ENCODE assay signal across 8 mouse cellular contexts in genomic region chr2:153649298-153650013, GRCm38 (mm10). TPM values are rescaled to one million over a fixed set of nuclear protein-coding genes. Genes with fewer than 3 reads are reported as not detected.
DNase-seq lines count a peak whose midpoint lies in the region; ATAC-seq and TF ChIP-seq lines count a peak whose summit lies in the region.

Dnmt3b (plus strand) TSS chr2:153649450.

- no peak for TF ChIP-seq EP300 in stomach, postnatal 0 days (optimal IDR thresholded peaks at IDR 0.05)

- H3K4me2 ChIP-seq in embryonic facial prominence, embryonic 15.5 days (replicated peaks), result peak within 1 kb of the TSS; percentile 95
- H3K4me2 ChIP-seq in heart, embryonic 13.5 days, result peak within 1 kb of the TSS; percentile 94
- H3K4me2 ChIP-seq in kidney, embryonic 15.5 days, result peak within 1 kb of the TSS; percentile 96
- H3K4me2 ChIP-seq in liver, embryonic 16.5 days (ENCODE audit: low read depth, low read length), result peak within 1 kb of the TSS; percentile 90
- H3K4me2 ChIP-seq in stomach, postnatal 0 days (replicated peaks; ENCODE audit: low read depth), result peak within 1 kb of the TSS; percentile 98

- peak; percentile 38; the same call in 1 of the 2 replicates for TF ChIP-seq POLR2A in bone marrow, adult 2 months (IDR thresholded peaks at IDR 0.05; ENCODE audit: borderline replicate concordance, control insufficient read depth, low read depth, low read length)

- peak; percentile 38 to 50 for DNase-seq in CD8-positive naive resting alpha-beta T cell, adult 2 months (ENCODE audit: low read depth in 2 of 2, low spot score in 2 of 2)
- DNase-seq in neural tube, embryonic 10.5 days (ENCODE audit: extremely low spot score, low spot score), result peak; percentile 83
- DNase-seq in stomach, postnatal 0 days (ENCODE audit: low spot score), result peak; percentile 68

- H3K9me3 ChIP-seq in embryonic facial prominence, embryonic 15.5 days (replicated peaks), result no peaks in the 10 kb centered on the region
- H3K9me3 ChIP-seq in heart, embryonic 13.5 days, result no peaks in the 10 kb centered on the region
- H3K9me3 ChIP-seq in kidney, embryonic 15.5 days (replicated peaks), result no peaks in the 10 kb centered on the region
- no peaks in the 10 kb centered on the region for H3K9me3 ChIP-seq in liver, embryonic 16.5 days (replicated peaks; ENCODE audit: control insufficient read depth, low read length)
- no peaks in the 10 kb centered on the region for H3K9me3 ChIP-seq in stomach, postnatal 0 days (ENCODE audit: control insufficient read depth, low read length)

- no peak for TF ChIP-seq CTCF in bone marrow, adult 2 months (IDR thresholded peaks at IDR 0.05; ENCODE audit: control insufficient read depth, insufficient read depth, low read length)
- TF ChIP-seq CTCF in stomach, postnatal 0 days (IDR thresholded peaks at IDR 0.05; ENCODE audit: low read depth), result peak; percentile 19; the same call in 1 of the 2 replicates

- peaks cover 3% of the 10 kb centered on the region for H3K4me1 ChIP-seq in bone marrow, adult 2 months (ENCODE audit: control insufficient read depth, insufficient read depth, low read length)
- peaks cover 19% of the 10 kb centered on the region for H3K4me1 ChIP-seq in embryonic facial prominence, embryonic 15.5 days
- peaks cover 20% of the 10 kb centered on the region for H3K4me1 ChIP-seq in heart, embryonic 13.5 days
- peaks cover 22% of the 10 kb centered on the region for H3K4me1 ChIP-seq in kidney, embryonic 15.5 days
- peaks cover 4% of the 10 kb centered on the region for H3K4me1 ChIP-seq in liver, embryonic 16.5 days (ENCODE audit: control insufficient read depth, low read depth, low read length)
- no peaks in the 10 kb centered on the region; the same call in 1 of the 2 replicates for H3K4me1 ChIP-seq in stomach, postnatal 0 days (replicated peaks; ENCODE audit: control insufficient read depth, insufficient read depth)

- H3K36me3 ChIP-seq in embryonic facial prominence, embryonic 15.5 days, result no peaks in the 10 kb centered on the region
- no peaks in the 10 kb centered on the region for H3K36me3 ChIP-seq in heart, embryonic 13.5 days
- no peaks in the 10 kb centered on the region for H3K36me3 ChIP-seq in kidney, embryonic 15.5 days
- H3K36me3 ChIP-seq in liver, embryonic 16.5 days (ENCODE audit: control insufficient read depth, insufficient read depth), result no peaks in the 10 kb centered on the region
- H3K36me3 ChIP-seq in stomach, postnatal 0 days (ENCODE audit: control insufficient read depth, insufficient read depth, low read length), result no peaks in the 10 kb centered on the region

- H3K27ac ChIP-seq in bone marrow, adult 2 months (ENCODE audit: control insufficient read depth, insufficient read depth, low read depth, low read length, poor library complexity), result no peak within 1 kb of the TSS
- H3K27ac ChIP-seq in embryonic facial prominence, embryonic 15.5 days (replicated peaks), result no peak within 1 kb of the TSS
- H3K27ac ChIP-seq in heart, embryonic 13.5 days (replicated peaks), result no peak within 1 kb of the TSS
- H3K27ac ChIP-seq in kidney, embryonic 15.5 days, result 0 out of 2 replicates have a peak within 1 kb of the TSS, but pooled peaks have one; percentile 51
- no peak within 1 kb of the TSS for H3K27ac ChIP-seq in liver, embryonic 16.5 days (ENCODE audit: low read length)
- no peak within 1 kb of the TSS for H3K27ac ChIP-seq in stomach, postnatal 0 days (replicated peaks)

- peak; percentile 86 for ATAC-seq in embryonic facial prominence, embryonic 15.5 days (ENCODE audit: insufficient number of reproducible peaks, low FRiP score, low TSS enrichment, low read depth)
- ATAC-seq in heart, embryonic 13.5 days (ENCODE audit: extremely low read depth, insufficient number of reproducible peaks, low FRiP score, low TSS enrichment), result peak; percentile 55
- peak; percentile 88 for ATAC-seq in kidney, embryonic 15.5 days (replicated peaks; ENCODE audit: low FRiP score)
- ATAC-seq in liver, embryonic 16.5 days (ENCODE audit: low read depth), result peak; percentile 79
- ATAC-seq in stomach, postnatal 0 days (ENCODE audit: low FRiP score, low TSS enrichment), result peak; percentile 85

- H3K27me3 ChIP-seq in embryonic facial prominence, embryonic 15.5 days, result no peaks in the 10 kb centered on the region
- peaks cover 16% of the 10 kb centered on the region; the same call in 1 of the 2 replicates for H3K27me3 ChIP-seq in heart, embryonic 13.5 days (replicated peaks)
- H3K27me3 ChIP-seq in kidney, embryonic 15.5 days, result no peaks in the 10 kb centered on the region
- H3K27me3 ChIP-seq in liver, embryonic 16.5 days (ENCODE audit: control insufficient read depth, insufficient read depth, low read depth, low read length), result peaks cover 15% of the 10 kb centered on the region
- no peaks in the 10 kb centered on the region for H3K27me3 ChIP-seq in stomach, postnatal 0 days (ENCODE audit: control insufficient read depth, insufficient read depth, low read length)

- WGBS in bone marrow, adult 2 months, result 1% methylated on average over 91 of the region's 93 CpGs
- WGBS in embryonic facial prominence, embryonic 15.5 days, result under 1% methylated on average over 76 of the region's 93 CpGs
- under 1% methylated on average over 88 of the region's 93 CpGs for WGBS in heart, embryonic 13.5 days
- WGBS in kidney, embryonic 15.5 days, result under 1% methylated on average over 87 of the region's 93 CpGs
- WGBS in liver, embryonic 16.5 days (ENCODE audit: insufficient replicate concordance), result under 1% methylated on average over 84 of the region's 93 CpGs
- under 1% methylated on average over 78 of the region's 93 CpGs for WGBS in stomach, postnatal 0 days

- peak within 1 kb of the TSS; percentile 79 for H3K4me3 ChIP-seq in bone marrow, adult 2 months (replicated peaks; ENCODE audit: control insufficient read depth, low read depth, low read length)
- H3K4me3 ChIP-seq in embryonic facial prominence, embryonic 15.5 days (replicated peaks), result peak within 1 kb of the TSS; percentile 63
- peak within 1 kb of the TSS; percentile 81 for H3K4me3 ChIP-seq in heart, embryonic 13.5 days
- H3K4me3 ChIP-seq in kidney, embryonic 15.5 days (replicated peaks), result peak within 1 kb of the TSS; percentile 84
- H3K4me3 ChIP-seq in liver, embryonic 16.5 days (ENCODE audit: low read depth, low read length), result peak within 1 kb of the TSS; percentile 74
- peak within 1 kb of the TSS; percentile 74 for H3K4me3 ChIP-seq in stomach, postnatal 0 days (ENCODE audit: low read depth, low read length)

- peak within 1 kb of the TSS; percentile 65 for H3K9ac ChIP-seq in embryonic facial prominence, embryonic 15.5 days
- H3K9ac ChIP-seq in heart, embryonic 13.5 days, result peak within 1 kb of the TSS; percentile 90
- peak within 1 kb of the TSS; percentile 74 for H3K9ac ChIP-seq in kidney, embryonic 15.5 days
- H3K9ac ChIP-seq in liver, embryonic 16.5 days (ENCODE audit: low read depth, low read length), result peak within 1 kb of the TSS; percentile 64
- H3K9ac ChIP-seq in stomach, postnatal 0 days (ENCODE audit: low read length), result peak within 1 kb of the TSS; percentile 77

RNA-seq across cellular contexts. Expression of gene Dnmt3b, which starts in this region (rescaled TPM):
- polyA plus RNA-seq in bone marrow, adult 2 months (2011; ENCODE audit: insufficient read depth, insufficient read length, low replicate concordance, missing spikeins), result 2.3 and 4.5 TPM in 2 replicates
- 7.7 and 8.4 TPM in 2 replicates for polyA plus RNA-seq in embryonic facial prominence, embryonic 15.5 days (2015; fragmentation: Nextera tagmentation; extraction: Ambion mirVana)
- polyA plus RNA-seq in heart, embryonic 13.5 days (2015; fragmentation: Nextera tagmentation; extraction: Ambion mirVana), result 5.0 and 5.3 TPM in 2 replicates
- 15.7 and 16.5 TPM in 2 replicates for polyA plus RNA-seq in kidney, embryonic 15.5 days (2015; fragmentation: Nextera tagmentation; extraction: Ambion mirVana)
- 3.3 and 3.8 TPM in 2 replicates for polyA plus RNA-seq in liver, embryonic 16.5 days (2015; fragmentation: Nextera tagmentation; extraction: Ambion mirVana)
- 2.6 and 3.0 TPM in 2 replicates for polyA plus RNA-seq in stomach, postnatal 0 days (2015; fragmentation: Nextera tagmentation; extraction: Ambion mirVana)
